Mouse (Mus musculus) CD4-positive, CD25-positive, alpha-beta regulatory T cell, adult 4 months (primary cell): Measurements from ENCODE around the gene Ngly1. TPM values are rescaled to one million over a fixed set of nuclear protein-coding genes. Genes with fewer than 3 reads are reported as not detected.

Source experiments
- ATAC-seq: one replicate; pipeline ENCODE4 v1.8.0; 2017
- polyA plus RNA-seq, 2 experiments: library from polyadenylated mRNA; unstranded; fragments of 100-300 nt; shearing (Covaris generic); gene quantifications; one replicate each; pipeline ENCODE4 v1.2.1; 2017

Gene Ngly1
- 10 to 100 TPM; 86.1 to 92.0 TPM for polyA plus RNA-seq

GRCm38 (mm10) chr14:16249171-16249874 is at the start of gene Ngly1, which contains the start of gene Oxsm:
TSS of gene Ngly1 (plus strand) at chr14:16249280.
TSS of gene Oxsm (minus strand) at chr14:16249808.
- ATAC-seq, result peak; percentile 83

GRCm38 (mm10) chr14:16200220-16200912 is 48.7 kb upstream of the Ngly1 start:
- ATAC-seq, result no peak

GRCm38 (mm10) chr14:16200969-16201638 is 48.0 kb upstream of the Ngly1 start:
- ATAC-seq, result no peak

GRCm38 (mm10) chr14:16201673-16202072 is 47.4 kb upstream of the Ngly1 start:
- ATAC-seq, result no peak

GRCm38 (mm10) chr14:16207722-16208121 is 41.4 kb upstream of the Ngly1 start:
- ATAC-seq, result no peak

- ATAC-seq, result peak; percentile 70
These were observed 30.1 kb upstream of the Ngly1 start for GRCm38 (mm10) chr14:16219015-16219414.

- no peak for ATAC-seq
These were observed 19.7 kb upstream of the Ngly1 start for GRCm38 (mm10) chr14:16229395-16229794.

- no peak for ATAC-seq
These were observed 18.5 kb upstream of the Ngly1 start for GRCm38 (mm10) chr14:16230581-16230980.

GRCm38 (mm10) chr14:16233515-16233914 is 15.6 kb upstream of the Ngly1 start:
- ATAC-seq, result no peak

GRCm38 (mm10) chr14:16236466-16236865 is 12.6 kb upstream of the Ngly1 start:
- no peak for ATAC-seq

- ATAC-seq, result no peak
These were observed 6.8 kb upstream of the Ngly1 start for GRCm38 (mm10) chr14:16242193-16242815.

- peak; percentile 88 for ATAC-seq
These were observed 6.0 kb upstream of the Ngly1 start for GRCm38 (mm10) chr14:16242947-16243602.

GRCm38 (mm10) chr14:16243603-16244209 is 5.4 kb upstream of the Ngly1 start:
- ATAC-seq, result peak; percentile 22

GRCm38 (mm10) chr14:16244370-16244769 is 4.7 kb upstream of the Ngly1 start:
- no peak for ATAC-seq

GRCm38 (mm10) chr14:16245127-16245526 is 4.0 kb upstream of the Ngly1 start:
- no peak for ATAC-seq

GRCm38 (mm10) chr14:16246340-16246912 is 2.7 kb upstream of the Ngly1 start:
- no peak for ATAC-seq

GRCm38 (mm10) chr14:16248135-16248534 is 945 bp upstream of the Ngly1 start:
- no peak for ATAC-seq

GRCm38 (mm10) chr14:16248603-16249157 is 400 bp upstream of the Ngly1 start:
- no peak for ATAC-seq

- ATAC-seq, result no peak
These were observed 1.0 kb downstream of the Ngly1 start for GRCm38 (mm10) chr14:16250099-16250498.

GRCm38 (mm10) chr14:16255745-16256144 is 6.7 kb downstream of the Ngly1 start:
- ATAC-seq, result peak; percentile 14

- peak; percentile 89 for ATAC-seq
These were observed 7.1 kb downstream of the Ngly1 start for GRCm38 (mm10) chr14:16256209-16256608.
